ENCODE assay signal across 7 mouse cellular contexts in genomic region chr10:26752929-26753567, GRCm38 (mm10). TPM values are rescaled to one million over a fixed set of nuclear protein-coding genes. Genes with fewer than 3 reads are reported as not detected.
DNase-seq lines count a peak whose midpoint lies in the region; ATAC-seq and TF ChIP-seq lines count a peak whose summit lies in the region.

Gene Arhgap18 (plus strand): TSS chr10:26753421.

- DNase-seq in 416B (ENCODE audit: low read depth) (peak; percentile 90), ES-CJ7 (ENCODE audit: low read depth, low spot score) (peak; percentile 4)
- peak; percentile 42 for DNase-seq in hindbrain, postnatal 0 days (ENCODE audit: low spot score)
- peak; percentile 61 for DNase-seq in midbrain, embryonic 14.5 days
- DNase-seq in layer of hippocampus, adult 18-20 months (ENCODE audit: low spot score in 2 of 2): no peak
- DNase-seq in lung, postnatal 36 days: no peak

- H3K4me2 ChIP-seq in hindbrain, postnatal 0 days (ENCODE audit: low read depth, low read length): 0 out of 2 replicates have a peak within 1 kb of the TSS, but pooled peaks have one; percentile 13
- H3K4me2 ChIP-seq in midbrain, embryonic 14.5 days (ENCODE audit: low read length): peak within 1 kb of the TSS; percentile 15

- H3K27me3 ChIP-seq in hindbrain, postnatal 0 days (ENCODE audit: insufficient read depth, low read length): no peaks in the 10 kb centered on the region
- no peaks in the 10 kb centered on the region for H3K27me3 ChIP-seq in midbrain, embryonic 14.5 days (ENCODE audit: control insufficient read depth, insufficient read depth, low read length)

- ATAC-seq in erythroblast, adult 5-6 weeks (replicated peaks; ENCODE audit: low FRiP score, poor library complexity, severe bottlenecking): 0 out of 2 replicates have a peak, but pooled peaks have one; percentile 47
- ATAC-seq in hindbrain, postnatal 0 days: peak; percentile 58
- ATAC-seq in midbrain, embryonic 14.5 days (ENCODE audit: low FRiP score, low TSS enrichment): peak; percentile 51

- H3K9ac ChIP-seq in hindbrain, postnatal 0 days (replicated peaks; ENCODE audit: low read length): no peak within 1 kb of the TSS
- no peak within 1 kb of the TSS; the same call in 1 of the 2 replicates for H3K9ac ChIP-seq in midbrain, embryonic 14.5 days (replicated peaks; ENCODE audit: low read length)

- 75% methylated on average over 11 of the region's 11 CpGs for WGBS in hindbrain, postnatal 0 days
- WGBS in midbrain, embryonic 14.5 days: 72% methylated on average over 11 of the region's 11 CpGs

- TF ChIP-seq CTCF in hindbrain, postnatal 0 days (IDR thresholded peaks at IDR 0.05; ENCODE audit: low read depth): no peak

- no peaks in the 10 kb centered on the region for H3K9me3 ChIP-seq in hindbrain, postnatal 0 days (ENCODE audit: low read length)
- H3K9me3 ChIP-seq in midbrain, embryonic 14.5 days (ENCODE audit: control insufficient read depth, low read length): no peaks in the 10 kb centered on the region

- no peaks in the 10 kb centered on the region for H3K36me3 ChIP-seq in hindbrain, postnatal 0 days (ENCODE audit: insufficient read depth, low read length)
- H3K36me3 ChIP-seq in midbrain, embryonic 14.5 days (ENCODE audit: control insufficient read depth, insufficient read depth, low read length): no peaks in the 10 kb centered on the region

- peak within 1 kb of the TSS; percentile 71; the same call in 1 of the 2 replicates for H3K27ac ChIP-seq in hindbrain, postnatal 0 days
- peak within 1 kb of the TSS; percentile 79 for H3K27ac ChIP-seq in midbrain, embryonic 14.5 days (replicated peaks; ENCODE audit: low read depth, low read length)

- H3K4me3 ChIP-seq in hindbrain, postnatal 0 days (ENCODE audit: low read length): no peak within 1 kb of the TSS
- H3K4me3 ChIP-seq in midbrain, embryonic 14.5 days (replicated peaks; ENCODE audit: low read depth, low read length): no peak within 1 kb of the TSS

- H3K4me1 ChIP-seq in hindbrain, postnatal 0 days (ENCODE audit: insufficient read depth, low read length): peaks cover 4% of the 10 kb centered on the region; the same call in 1 of the 2 replicates
- peaks cover 5% of the 10 kb centered on the region; the same call in 1 of the 2 replicates for H3K4me1 ChIP-seq in midbrain, embryonic 14.5 days (ENCODE audit: control insufficient read depth, insufficient read depth, low read length)

RNA-seq across cellular contexts. Expression of gene Arhgap18, which starts in this region (rescaled TPM):
- 9.4 and 13.3 TPM in 2 replicates for total RNA-seq in erythroblast, adult 5-6 weeks (2015; ENCODE audit: low replicate concordance)
- total RNA-seq in erythroblast, adult 5-6 weeks (2017; ENCODE audit: low replicate concordance): 6.7 and 24.1 TPM in 2 replicates
- 4.2 and 5.3 TPM in 2 replicates for total RNA-seq in hindbrain, postnatal 0 days (2014; rRNA removed)
- 8.3 and 9.4 TPM in 2 replicates for polyA plus RNA-seq in hindbrain, postnatal 0 days (2015; fragmentation: Nextera tagmentation; extraction: Ambion mirVana)
- 14.2 and 15.9 TPM in 2 replicates for polyA plus RNA-seq in midbrain, embryonic 14.5 days (2014; fragmentation: Nextera tagmentation; extraction: Ambion mirVana)
- total RNA-seq in layer of hippocampus, adult 18-20 months (2021): 1 to 10 TPM; 3.8 to 6.9 TPM

Comparison
In these comparisons a context has a peak if more than half of its experiments do, and no peak if none do; other contexts are left out.
1. DNase-seq: peak in 416B (single experiment), ES-CJ7 (single experiment), hindbrain, postnatal 0 days (single experiment) and midbrain, embryonic 14.5 days (single experiment); none in layer of hippocampus, adult 18-20 months (0 of 2) and lung, postnatal 36 days (single experiment).
2. Peak in every context shown above with its lines, with median percentiles within 50 percentile points of each other: ATAC-seq.